Mouse (Mus musculus): ENCODE results near the gene Rbfox2. TPM values are rescaled to one million over a fixed set of nuclear protein-coding genes. Genes with fewer than 3 reads are reported as not detected.
"Not testable (repeated sequence)": the region's sequence is repeated elsewhere in the genome, so short reads cannot be mapped to it uniquely, and the experiment has no call there.

The Rbfox2 gene
- total RNA-seq, 2 experiments from 2014 or later, result 418 to 432 TPM

DNA sequence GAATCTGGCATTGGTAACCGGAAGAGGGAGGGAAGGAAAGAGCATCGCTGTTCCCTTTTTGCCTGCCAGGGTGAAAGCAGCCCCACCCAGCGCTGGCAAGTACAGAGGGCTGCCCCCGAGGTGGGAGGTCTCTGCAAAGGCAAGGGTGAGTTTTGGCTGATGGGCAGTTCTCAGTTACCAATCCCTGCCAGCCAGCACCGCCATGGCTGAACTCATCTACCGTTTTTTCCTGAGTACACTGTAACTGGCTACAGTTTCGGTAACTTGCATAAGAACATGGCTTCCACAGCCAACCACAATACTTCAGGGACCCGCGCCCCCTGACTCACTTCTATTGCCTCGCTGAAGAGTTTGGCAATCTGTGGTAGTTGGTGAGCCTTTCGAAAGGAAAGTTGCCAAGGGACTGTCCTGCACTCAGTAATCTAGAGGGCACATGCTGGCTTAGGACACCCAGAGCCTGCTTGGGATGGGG, 226.9 kb downstream of the Rbfox2 start:
- intact Hi-C loops (cut with DNase I), result loop anchor here (10.0 kb wide), 1 partner anchor 285 kb away; no protein-coding TSS in a partner anchor
- DNase-seq, result peak; percentile 59

- intact Hi-C loops (cut with DNase I), result loop anchor here (10.0 kb wide), 1 partner anchor 285 kb away; no protein-coding TSS in a partner anchor
- DNase-seq, result no peak
Observed at GRCm38 (mm10) chr15:77079256-77079822, 227.5 kb downstream of the Rbfox2 start.

- intact Hi-C loops (cut with DNase I), result loop anchor here (10.0 kb wide), 1 partner anchor 286 kb away; no protein-coding TSS in a partner anchor
- no peak for DNase-seq
Observed at GRCm38 (mm10) chr15:77078786-77079185, 228.0 kb downstream of the Rbfox2 start.

DNA sequence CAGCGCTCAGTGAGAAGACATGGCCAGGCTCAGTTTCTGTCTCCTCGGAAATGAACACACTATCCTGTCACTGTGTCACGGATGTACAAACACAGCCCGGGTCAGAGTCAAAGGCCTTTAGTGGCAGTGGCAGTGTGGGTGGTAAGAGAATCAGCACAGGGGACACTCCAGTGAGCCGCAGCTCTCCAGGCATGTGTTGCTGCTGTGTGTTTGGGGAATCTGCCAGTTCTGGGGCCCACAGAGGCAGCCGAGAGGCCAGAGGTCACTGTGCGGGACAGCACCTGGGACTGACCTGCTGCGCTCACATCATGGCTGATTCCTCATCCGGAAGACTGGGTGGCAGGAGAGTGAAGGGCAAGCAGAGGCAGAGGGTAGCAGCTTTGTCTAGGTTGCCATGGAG, 228.9 kb downstream of the Rbfox2 start:
- DNase-seq, result no peak
- intact Hi-C loops (cut with DNase I), result loop anchor here (10.0 kb wide), 1 partner anchor 287 kb away; no protein-coding TSS in a partner anchor

DNA sequence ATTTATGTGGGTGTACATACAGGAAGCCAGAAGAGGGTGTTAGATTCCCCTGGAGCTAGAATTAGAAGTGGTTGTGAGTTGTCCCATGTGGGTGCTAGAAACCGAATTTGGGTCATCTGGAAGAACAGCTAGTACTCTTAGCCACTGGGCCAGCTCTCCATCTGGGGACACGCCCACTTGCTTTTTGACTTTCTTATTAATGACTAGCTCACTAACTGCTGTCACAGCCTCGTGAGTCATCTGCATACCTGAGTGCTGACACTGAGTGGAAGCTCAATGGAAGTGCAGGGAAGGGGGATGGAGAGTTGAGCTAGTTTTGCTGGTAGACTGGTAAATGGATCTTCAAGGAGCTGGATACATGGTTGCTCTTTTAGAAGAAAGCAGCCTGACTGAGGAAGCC, 230.3 kb downstream of the Rbfox2 start:
- DNase-seq, result no peak
- intact Hi-C loops (cut with DNase I), result loop anchor here (10.0 kb wide), 1 partner anchor 288 kb away; no protein-coding TSS in a partner anchor

- intact Hi-C loops (cut with DNase I), result loop anchor here (10.0 kb wide), 1 partner anchor 292 kb away; no protein-coding TSS in a partner anchor
- no peak for DNase-seq
Observed at GRCm38 (mm10) chr15:77072556-77073163, 234.1 kb downstream of the Rbfox2 start.

GRCm38 (mm10) chr15:77071501-77071900, 235.3 kb downstream of the Rbfox2 start:
- intact Hi-C loops (cut with DNase I), result loop anchor here (10.0 kb wide), 1 partner anchor 293 kb away; no protein-coding TSS in a partner anchor
- DNase-seq, result no peak

- no peak for DNase-seq
- intact Hi-C loops (cut with DNase I), result loop anchor here (10.0 kb wide), 1 partner anchor 294 kb away; no protein-coding TSS in a partner anchor
Observed at GRCm38 (mm10) chr15:77070745-77071268, 236.0 kb downstream of the Rbfox2 start.

DNA sequence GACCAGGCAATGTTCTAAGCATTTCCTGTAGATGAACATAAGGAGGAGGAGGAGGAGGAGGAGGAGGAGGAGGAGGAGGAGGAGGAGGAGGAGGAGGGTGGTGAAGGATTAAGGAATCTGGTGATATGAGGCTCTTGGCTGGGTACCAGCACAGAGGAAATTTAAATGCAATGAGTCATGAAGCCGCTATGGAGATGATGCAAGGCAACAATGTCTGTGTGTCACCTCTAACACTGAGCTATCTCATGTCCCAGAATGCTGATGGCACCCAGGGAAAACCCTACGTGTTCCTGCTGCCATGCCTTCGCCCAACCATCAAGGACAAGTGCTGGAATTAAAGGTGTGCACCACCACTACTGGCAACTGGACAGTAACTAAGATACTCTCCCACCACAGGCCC, 237.8 kb downstream of the Rbfox2 start:
- intact Hi-C loops (cut with DNase I), result no loop called here
- no peak for DNase-seq

GRCm38 (mm10) chr15:77068439-77068861, 238.4 kb downstream of the Rbfox2 start:
- no peak for DNase-seq
- intact Hi-C loops (cut with DNase I), result no loop called here

- intact Hi-C loops (cut with DNase I), result no loop called here
- no peak for DNase-seq
Observed at GRCm38 (mm10) chr15:77066233-77066632, 240.6 kb downstream of the Rbfox2 start.

- intact Hi-C loops (cut with DNase I), result no loop called here
- DNase-seq, result no peak
Observed at GRCm38 (mm10) chr15:77065259-77065852, 241.4 kb downstream of the Rbfox2 start.

DNA sequence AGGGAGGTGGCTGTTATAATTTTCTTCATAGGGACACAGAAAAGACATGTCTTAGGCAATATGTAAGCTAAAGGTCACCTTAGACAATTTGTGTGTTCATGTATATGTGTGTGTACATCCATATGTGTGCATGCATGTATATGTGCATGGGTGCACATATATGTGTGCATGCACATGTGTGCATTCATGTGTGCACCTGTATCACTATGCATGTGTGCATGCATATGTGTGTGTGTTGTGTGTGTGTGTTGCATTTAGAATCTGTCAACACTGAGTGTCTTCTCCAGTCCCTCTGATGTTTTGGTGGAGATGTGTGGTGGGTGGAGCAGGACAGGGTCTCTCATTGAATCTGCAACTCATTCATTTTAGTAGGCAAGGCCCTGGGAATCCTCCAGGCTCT, 244.1 kb downstream of the Rbfox2 start:
- intact Hi-C loops (cut with DNase I), result no loop called here

DNA sequence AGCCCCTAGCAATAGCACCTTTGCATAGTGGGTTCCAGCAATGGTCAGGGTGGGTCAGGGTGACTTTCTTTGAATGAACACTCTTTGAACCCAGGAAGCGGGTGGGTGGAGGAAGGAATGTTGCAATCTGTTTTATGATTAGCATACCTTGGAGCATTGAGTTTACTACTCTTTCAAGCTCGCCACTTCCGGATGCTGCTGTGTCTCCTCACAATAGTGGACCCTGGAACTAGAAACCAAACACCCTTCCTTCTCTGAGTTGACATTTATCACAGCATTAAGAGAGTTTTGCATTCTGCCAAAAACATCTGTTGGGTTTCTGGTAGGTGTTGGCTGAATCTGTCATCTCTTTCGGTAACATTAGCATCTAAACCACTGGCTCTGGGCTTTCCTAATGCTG, 247.4 kb downstream of the Rbfox2 start:
- DNase-seq; intact Hi-C loops (cut with DNase I): not testable (repeated sequence)

More for the DNA sequence above, 244.1 kb downstream of the Rbfox2 start:
- no peak for DNase-seq

GRCm38 (mm10) chr15:77058566-77058965, 248.2 kb downstream of the Rbfox2 start:
- DNase-seq, result no peak
- intact Hi-C loops (cut with DNase I), result no loop called here

GRCm38 (mm10) chr15:77056791-77057051, 250.1 kb downstream of the Rbfox2 start:
- no peak for DNase-seq
- intact Hi-C loops (cut with DNase I), result no loop called here

DNA sequence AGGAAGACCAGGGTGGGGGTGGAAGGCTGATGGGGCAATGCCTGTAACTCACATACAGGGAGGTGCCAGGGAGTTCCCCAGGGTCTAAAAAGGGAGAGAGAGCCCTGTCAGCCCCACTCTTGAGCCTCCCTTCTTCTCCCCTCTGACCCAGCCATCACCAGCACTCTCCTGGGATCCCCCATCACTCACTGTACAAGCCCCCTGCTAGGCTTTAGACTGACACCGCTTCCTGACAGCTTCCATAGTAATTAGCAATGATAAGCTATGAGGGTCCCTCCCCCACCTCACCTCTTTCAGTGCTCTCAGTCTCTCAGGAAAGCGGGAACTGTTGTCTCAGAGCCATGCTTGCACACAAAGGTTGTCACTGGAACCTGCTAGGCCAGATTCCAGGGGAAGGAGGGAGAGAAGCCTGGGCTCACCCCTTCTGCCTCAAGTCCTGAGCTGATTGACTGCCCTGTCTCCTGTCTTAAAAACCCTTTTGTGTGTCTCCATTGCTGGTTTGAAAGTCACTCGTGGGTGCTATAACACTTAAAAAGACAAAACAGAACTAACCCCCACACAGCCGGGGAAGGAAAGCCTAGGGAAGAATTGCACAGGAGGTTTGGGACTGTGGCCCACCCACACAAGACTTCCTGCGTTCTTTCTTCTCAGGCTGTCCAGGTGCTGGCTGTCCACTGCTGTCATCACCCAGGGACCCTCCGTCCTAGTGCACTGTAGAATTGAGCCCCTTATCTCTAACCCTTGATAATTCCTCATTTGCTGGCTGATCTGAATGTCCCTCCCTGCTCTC, 250.6 kb downstream of the Rbfox2 start:
- no peak for DNase-seq
- intact Hi-C loops (cut with DNase I), result no loop called here

- no peak for DNase-seq
- intact Hi-C loops (cut with DNase I), result no loop called here
Observed at GRCm38 (mm10) chr15:77054611-77055175, 252.1 kb downstream of the Rbfox2 start.

DNA sequence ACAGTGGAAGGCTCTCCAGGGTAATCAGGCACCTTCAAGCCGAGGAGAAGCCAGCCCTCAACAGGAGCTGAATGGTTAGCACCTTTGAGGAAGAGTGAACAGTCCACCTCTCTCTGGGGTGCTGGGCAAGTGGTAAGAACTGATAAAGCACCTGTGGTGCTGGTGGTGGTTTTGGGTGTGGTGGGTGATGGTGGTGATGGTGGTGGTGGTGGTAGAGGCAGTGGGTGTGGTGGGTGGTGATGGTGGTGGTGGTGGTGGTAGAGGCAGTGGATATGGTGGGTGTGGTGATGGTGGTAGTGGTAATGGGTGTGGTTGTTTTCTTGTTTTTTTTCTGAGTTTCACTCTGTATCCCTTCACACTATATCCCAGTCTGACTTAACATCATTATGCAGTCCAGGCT, 253.8 kb downstream of the Rbfox2 start:
- intact Hi-C loops (cut with DNase I), result no loop called here
- no peak for DNase-seq

- intact Hi-C loops (cut with DNase I), result no loop called here
- DNase-seq, result no peak
Observed at GRCm38 (mm10) chr15:77052176-77052575, 254.6 kb downstream of the Rbfox2 start.
